Mouse (Mus musculus) intestine, embryonic 15.5 days (tissue): ENCODE measurements at regions not wholly inside any gene's neighbourhood (a gene's known extent, or its start where the extent isn't known, plus 50 kb on each side); places are given as distances from the start of the nearest gene placed in this dataset.

Experiments
- ATAC-seq: fragments of 200-750 bp; cut with Nextera tagmentation; 2 replicates; pipeline ENCODE4 v1.8.0; 2017; ENCODE audit warnings: moderate TSS enrichment, moderate library complexity
- H3K27ac ChIP-seq: fragments of 300-500 bp; sonication (generic); 2 replicates; pipeline ENCODE4 v1.5.1; 2015; ENCODE audit warnings: mild to moderate bottlenecking, inconsistent platforms
- H3K27me3 ChIP-seq: fragments of 300-500 bp; sonication (generic); replicated peaks from 2 replicates; pipeline ENCODE4 v1.6.1; 2015; ENCODE audit warnings: inconsistent platforms
- H3K36me3 ChIP-seq: fragments of 300-500 bp; sonication (generic); 2 replicates; pipeline ENCODE4 v1.6.1; 2015; ENCODE audit warnings: inconsistent platforms
- H3K4me1 ChIP-seq: fragments of 300-500 bp; sonication (generic); replicated peaks from 2 replicates; pipeline ENCODE4 v1.6.1; 2015; ENCODE audit warnings: inconsistent platforms
- H3K4me2 ChIP-seq: fragments of 300-500 bp; sonication (generic); replicated peaks from 2 replicates; pipeline ENCODE4 v1.6.1; 2015; ENCODE audit warnings: mild to moderate bottlenecking, inconsistent platforms
- H3K4me3 ChIP-seq: fragments of 300-500 bp; sonication (generic); replicated peaks from 2 replicates; pipeline ENCODE4 v1.5.1; 2015; ENCODE audit warnings: inconsistent platforms
- H3K9ac ChIP-seq: fragments of 300-500 bp; sonication (generic); 2 replicates; pipeline ENCODE4 v1.6.1; 2015; ENCODE audit warnings: inconsistent platforms
- H3K9me3 ChIP-seq: fragments of 300-500 bp; sonication (generic); 2 replicates; pipeline ENCODE4 v1.6.1; 2016; ENCODE audit warnings: inconsistent platforms
- WGBS: fragments of 180-500 bp; shearing (Covaris S2); methylation state at CpG from one replicate; pipeline ENCODE4 v1.1.7; 2015; 5-methylcytosine and 5-hydroxymethylcytosine counted together

DNA sequence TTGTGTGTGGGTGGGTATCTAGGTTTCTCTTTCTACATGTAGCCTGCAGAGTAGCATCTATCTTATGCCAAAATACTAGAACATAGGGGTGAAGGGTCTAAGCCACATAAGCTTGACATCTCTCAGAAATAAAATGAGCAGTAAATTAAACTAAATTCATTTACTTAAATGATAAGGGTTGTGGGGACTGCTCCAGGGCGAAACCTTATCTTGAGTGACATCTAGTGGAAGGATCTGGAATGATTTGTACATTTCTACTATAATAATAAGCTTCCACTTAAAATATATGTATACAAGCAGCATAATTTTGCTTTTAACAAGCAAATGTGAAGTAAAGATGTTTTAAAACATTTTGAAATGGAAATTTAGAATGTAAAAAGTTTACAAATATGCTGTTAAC lies 271.4 kb downstream of the Vgll3 start:
- 14% methylated on average over 1 of the region's 1 CpGs for WGBS
- no peaks in the 10 kb centered on the region for H3K36me3 ChIP-seq
- no peaks in the 10 kb centered on the region for H3K4me1 ChIP-seq
- H3K9ac ChIP-seq: no peak overlapping the region
- ATAC-seq: 0 out of 2 replicates have a peak, but pooled peaks have one; percentile 51
- H3K4me2 ChIP-seq: no peak overlapping the region
- no peaks in the 10 kb centered on the region for H3K27me3 ChIP-seq
- H3K27ac ChIP-seq: no peak overlapping the region
- no peak overlapping the region for H3K4me3 ChIP-seq
- H3K9me3 ChIP-seq: no peaks in the 10 kb centered on the region

GRCm38 (mm10) chr16:66092766-66093165 lies 277.7 kb downstream of the Vgll3 start:
- H3K4me2 ChIP-seq: no peak overlapping the region
- no peak overlapping the region for H3K9ac ChIP-seq
- H3K4me3 ChIP-seq: no peak overlapping the region
- H3K4me1 ChIP-seq: no peaks in the 10 kb centered on the region
- H3K36me3 ChIP-seq: no peaks in the 10 kb centered on the region
- H3K27ac ChIP-seq: no peak overlapping the region
- no peak for ATAC-seq
- no peaks in the 10 kb centered on the region for H3K27me3 ChIP-seq
- WGBS: 74% methylated on average over 4 of the region's 4 CpGs
- no peaks in the 10 kb centered on the region for H3K9me3 ChIP-seq

GRCm38 (mm10) chr16:66095682-66096081 lies 280.6 kb downstream of the Vgll3 start:
- WGBS: 79% methylated on average over 7 of the region's 7 CpGs
- no peak for ATAC-seq
- Histone ChIP-seq H3K9me3 (no peaks in the 10 kb centered on the region), H3K27ac (no peak overlapping the region), H3K27me3 (no peaks in the 10 kb centered on the region), H3K4me1 (no peaks in the 10 kb centered on the region), H3K36me3 (no peaks in the 10 kb centered on the region), H3K9ac (no peak overlapping the region), H3K4me2 (no peak overlapping the region), H3K4me3 (no peak overlapping the region)

DNA sequence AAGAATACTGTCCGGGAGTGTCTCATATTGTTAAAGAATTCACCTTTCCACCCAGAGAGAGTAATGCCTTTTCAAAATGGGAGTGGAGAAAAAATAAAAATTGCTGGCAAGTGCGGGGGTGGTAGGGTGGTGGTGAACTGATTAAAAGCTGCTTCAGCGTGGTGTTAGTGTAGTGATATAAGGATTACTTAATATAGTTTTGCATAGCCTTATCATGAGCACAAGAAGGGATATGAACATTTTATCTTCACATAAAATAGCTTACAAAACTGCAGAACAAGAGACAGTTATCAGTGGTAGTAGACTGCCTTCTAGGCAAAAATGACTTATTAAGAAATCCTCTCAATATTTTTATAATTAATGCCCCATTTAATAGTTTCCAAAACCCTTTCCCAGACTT lies 302.9 kb downstream of the Vgll3 start:
- Histone ChIP-seq H3K4me3 (no peak overlapping the region), H3K9me3 (no peaks in the 10 kb centered on the region), H3K27me3 (no peaks in the 10 kb centered on the region), H3K36me3 (no peaks in the 10 kb centered on the region), H3K27ac (no peak overlapping the region), H3K9ac (no peak overlapping the region), H3K4me1 (no peaks in the 10 kb centered on the region), H3K4me2 (no peak overlapping the region)
- ATAC-seq: no peak
- WGBS: 88% methylated on average over 3 of the region's 3 CpGs

- WGBS: 84% methylated on average over 3 of the region's 3 CpGs
These were observed 322.7 kb downstream of the Vgll3 start for GRCm38 (mm10) chr16:66137755-66138154.

GRCm38 (mm10) chr16:66144765-66145164 lies 329.7 kb downstream of the Vgll3 start:
- Histone ChIP-seq H3K4me1 (no peaks in the 10 kb centered on the region), H3K36me3 (no peaks in the 10 kb centered on the region), H3K27me3 (no peaks in the 10 kb centered on the region), H3K9ac (no peak overlapping the region), H3K9me3 (no peaks in the 10 kb centered on the region), H3K4me2 (no peak overlapping the region), H3K4me3 (no peak overlapping the region), H3K27ac (no peak overlapping the region)
- ATAC-seq: peak; percentile 89

More at GRCm38 (mm10) chr16:66137755-66138154, 322.7 kb downstream of the Vgll3 start:
- no peak overlapping the region for H3K27ac ChIP-seq
- no peak overlapping the region for H3K4me3 ChIP-seq
- H3K9ac ChIP-seq: no peak overlapping the region
- no peaks in the 10 kb centered on the region for H3K27me3 ChIP-seq
- no peak for ATAC-seq
- H3K36me3 ChIP-seq: no peaks in the 10 kb centered on the region
- no peaks in the 10 kb centered on the region for H3K4me1 ChIP-seq
- no peak overlapping the region for H3K4me2 ChIP-seq
- no peaks in the 10 kb centered on the region for H3K9me3 ChIP-seq

DNA sequence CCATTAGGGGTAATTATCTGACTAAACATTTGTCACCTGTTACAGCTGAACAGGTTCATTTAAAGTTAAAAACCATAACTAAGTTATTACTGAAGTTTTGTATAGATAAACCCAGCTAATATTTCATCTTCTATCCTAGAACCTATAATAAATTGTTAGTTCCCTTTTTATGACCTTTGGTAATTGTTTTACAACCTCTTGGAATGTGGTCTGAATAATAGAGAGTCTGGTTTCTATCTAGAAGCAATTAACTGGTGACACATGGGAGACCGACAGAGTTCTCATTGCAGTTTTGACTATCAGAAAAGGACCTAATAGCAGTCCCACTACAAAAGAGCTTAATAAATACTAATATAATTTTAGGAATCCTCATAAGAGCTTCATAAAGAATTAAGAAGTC lies 330.2 kb downstream of the Vgll3 start:
- H3K4me1 ChIP-seq: no peaks in the 10 kb centered on the region
- ATAC-seq: peak; percentile 90
- H3K27me3 ChIP-seq: no peaks in the 10 kb centered on the region
- H3K36me3 ChIP-seq: no peaks in the 10 kb centered on the region
- WGBS: 4% methylated on average over 1 of the region's 1 CpGs
- no peak overlapping the region for H3K4me2 ChIP-seq
- H3K27ac ChIP-seq: no peak overlapping the region
- H3K4me3 ChIP-seq: no peak overlapping the region
- H3K9ac ChIP-seq: no peak overlapping the region
- H3K9me3 ChIP-seq: no peaks in the 10 kb centered on the region

GRCm38 (mm10) chr16:66168289-66168688 lies 353.2 kb downstream of the Vgll3 start:
- Histone ChIP-seq H3K36me3 (no peaks in the 10 kb centered on the region), H3K9me3 (no peaks in the 10 kb centered on the region), H3K4me2 (no peak overlapping the region), H3K27me3 (no peaks in the 10 kb centered on the region), H3K4me3 (no peak overlapping the region), H3K27ac (no peak overlapping the region), H3K4me1 (no peaks in the 10 kb centered on the region), H3K9ac (no peak overlapping the region)
- ATAC-seq: no peak
- WGBS: 91% methylated on average over 2 of the region's 2 CpGs

- no peak overlapping the region for H3K27ac ChIP-seq
- no peak overlapping the region for H3K9ac ChIP-seq
- WGBS: 36% methylated on average over 2 of the region's 2 CpGs
- H3K36me3 ChIP-seq: no peaks in the 10 kb centered on the region
- no peak overlapping the region for H3K4me2 ChIP-seq
- no peak overlapping the region for H3K4me3 ChIP-seq
- no peak for ATAC-seq
- H3K9me3 ChIP-seq: no peaks in the 10 kb centered on the region
- H3K27me3 ChIP-seq: no peaks in the 10 kb centered on the region
- H3K4me1 ChIP-seq: no peaks in the 10 kb centered on the region
These were observed 375.7 kb downstream of the Vgll3 start for GRCm38 (mm10) chr16:66190801-66191200.

DNA sequence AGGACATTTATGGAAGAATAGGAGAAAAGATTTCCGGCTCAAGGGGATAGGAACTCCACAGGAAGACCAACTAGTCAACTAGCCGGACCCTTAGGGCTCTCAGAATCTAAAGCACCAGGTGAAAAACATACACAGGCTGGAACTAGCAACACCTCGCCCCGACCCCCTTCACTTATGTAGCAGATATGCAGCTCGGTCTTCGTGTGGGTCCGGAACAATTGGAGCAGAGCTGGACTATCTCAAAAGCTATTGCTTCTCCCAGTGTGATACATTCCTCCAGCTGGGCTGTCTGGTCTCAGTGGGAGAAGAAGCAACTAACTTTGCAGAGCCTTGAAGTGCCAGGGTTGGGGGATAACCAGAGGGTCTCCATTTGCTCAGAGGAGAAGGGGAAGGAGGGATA lies 386.3 kb downstream of the Vgll3 start:
- Histone ChIP-seq H3K9ac (no peak overlapping the region), H3K4me2 (no peak overlapping the region), H3K27ac (no peak overlapping the region), H3K36me3 (no peaks in the 10 kb centered on the region), H3K27me3 (no peaks in the 10 kb centered on the region), H3K4me1 (no peaks in the 10 kb centered on the region), H3K9me3 (no peaks in the 10 kb centered on the region), H3K4me3 (no peak overlapping the region)
- no peak for ATAC-seq
- 86% methylated on average over 7 of the region's 7 CpGs for WGBS
